Mouse (Mus musculus) heart, embryonic 10.5 days (tissue): ENCODE measurements around the gene Hoxd3. TPM values are rescaled to one million over a fixed set of nuclear protein-coding genes. Genes with fewer than 3 reads are reported as not detected.

Source experiments
- DNase-seq: peaks from one replicate; pipeline ENCODE4 v3.0.0-alpha.2; 2017; ENCODE audit warnings: low spot score
- H3K27ac ChIP-seq: fragments of 300-500 bp; sonication (generic); 2 replicates; pipeline ENCODE4 v1.5.1; 2016; ENCODE audit warnings: mild to moderate bottlenecking
- H3K27me3 ChIP-seq: fragments of 300-500 bp; sonication (generic); 2 replicates; pipeline ENCODE4 v1.6.1; 2016; ENCODE audit warnings: mild to moderate bottlenecking; ENCODE audit not compliant: poor library complexity, insufficient read depth, severe bottlenecking
- H3K36me3 ChIP-seq: fragments of 300-500 bp; sonication (generic); 2 replicates; pipeline ENCODE4 v1.6.1; 2016; ENCODE audit warnings: mild to moderate bottlenecking, moderate library complexity
- H3K4me1 ChIP-seq: fragments of 300-500 bp; sonication (generic); 2 replicates; pipeline ENCODE4 v1.6.1; 2016; ENCODE audit warnings: mild to moderate bottlenecking
- H3K4me3 ChIP-seq: fragments of 300-500 bp; sonication (generic); 2 replicates; pipeline ENCODE4 v1.5.1; 2016; ENCODE audit warnings: mild to moderate bottlenecking, moderate library complexity
- H3K9me3 ChIP-seq: fragments of 300-500 bp; sonication (generic); 2 replicates; pipeline ENCODE4 v1.6.1; 2016; ENCODE audit warnings: mild to moderate bottlenecking, moderate library complexity
- WGBS: fragments of 180-500 bp; shearing (Covaris S2); methylation state at CpG from one replicate; pipeline ENCODE4 v1.1.7; 2016; 5-methylcytosine and 5-hydroxymethylcytosine counted together
- polyA plus RNA-seq: library from polyadenylated mRNA; unstranded; fragments of >200 nt; fragmentation: Nextera tagmentation; extraction: Ambion mirVana; gene quantifications from 2 replicates; pipeline ENCODE4 v1.2.1, GENCODE M21; 2016

Hoxd3 gene
- polyA plus RNA-seq, 1 experiment from 2014 or later: 2.9 TPM

DNA sequence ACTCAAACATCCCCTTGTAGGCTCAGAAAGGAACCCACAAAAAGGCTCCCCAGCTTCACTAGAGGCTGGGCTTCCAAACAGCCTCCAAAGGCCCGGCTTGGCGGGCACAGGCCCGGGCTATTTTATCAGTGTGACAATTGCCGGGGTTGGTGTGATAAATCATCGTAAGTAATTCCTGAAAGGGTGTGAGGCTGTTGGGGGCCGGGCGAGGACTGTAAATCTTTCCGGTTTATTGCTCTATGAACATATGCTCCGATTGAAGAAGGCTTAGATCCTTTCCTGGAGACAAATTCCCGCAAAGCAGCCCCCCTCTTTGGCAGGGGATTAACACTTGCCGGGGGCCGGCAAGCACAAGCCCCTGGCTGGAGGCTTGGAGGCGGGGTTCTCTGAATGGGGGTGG is 22.7 kb downstream of the Hoxd3 start:
- H3K27me3 ChIP-seq: peaks cover 100% of the 10 kb centered on the region
- H3K4me3 ChIP-seq: no peak overlapping the region
- H3K9me3 ChIP-seq: no peaks in the 10 kb centered on the region
- H3K27ac ChIP-seq: no peak overlapping the region
- under 1% methylated on average over 13 of the region's 13 CpGs for WGBS
- no peaks in the 10 kb centered on the region for H3K36me3 ChIP-seq
- H3K4me1 ChIP-seq: peaks cover 25% of the 10 kb centered on the region
- DNase-seq: no peak

GRCm38 (mm10) chr2:74734996-74735811 is 23.5 kb downstream of the Hoxd3 start:
- WGBS: under 1% methylated on average over 27 of the region's 27 CpGs
- no peak for DNase-seq
- peak overlapping the region; percentile 45 for H3K4me3 ChIP-seq
- H3K36me3 ChIP-seq: no peaks in the 10 kb centered on the region
- H3K9me3 ChIP-seq: no peaks in the 10 kb centered on the region
- H3K4me1 ChIP-seq: peaks cover 26% of the 10 kb centered on the region
- H3K27ac ChIP-seq: no peak overlapping the region
- H3K27me3 ChIP-seq: peaks cover 100% of the 10 kb centered on the region

DNA sequence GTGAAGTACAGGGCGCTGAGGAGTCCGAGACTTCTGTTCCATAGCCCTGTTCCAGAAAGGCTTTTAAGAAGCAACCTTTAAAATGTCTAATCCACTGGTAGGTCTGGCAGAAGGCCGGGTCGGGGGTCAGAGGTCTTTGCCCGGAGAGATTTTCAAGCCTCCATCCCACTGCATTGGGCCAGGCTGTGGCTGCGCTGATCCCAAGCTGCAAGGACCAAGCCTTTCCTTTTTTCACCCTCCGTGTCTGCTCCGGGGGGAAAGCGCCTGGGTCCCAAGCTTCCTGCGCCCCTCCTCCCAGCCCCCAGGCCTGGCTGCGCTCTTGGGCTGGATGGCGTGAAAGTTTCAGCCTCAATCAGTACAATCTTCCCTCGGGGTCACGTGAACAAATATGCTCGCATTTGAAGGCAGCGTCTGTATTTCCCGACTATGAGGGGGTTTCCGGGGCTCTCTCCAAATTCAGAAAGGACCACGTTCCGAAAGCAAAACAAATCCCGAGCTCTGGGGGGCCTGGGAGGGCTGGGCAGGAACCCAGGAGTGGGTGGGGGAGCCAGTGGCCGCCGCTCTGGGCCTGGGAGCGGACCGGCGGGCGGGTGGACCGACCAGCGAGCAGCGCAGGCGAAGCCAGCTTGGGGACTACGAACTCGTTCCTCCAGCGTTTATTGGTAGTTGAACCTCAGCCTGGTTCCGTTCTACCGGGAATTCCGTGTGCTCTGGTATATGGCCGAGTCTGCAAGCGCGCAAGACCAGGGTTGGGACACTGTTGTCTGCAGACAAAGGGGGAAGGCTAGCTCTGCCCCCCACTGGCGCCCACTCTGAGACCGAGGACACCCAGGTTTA is 24.3 kb downstream of the Hoxd3 start:
- Histone ChIP-seq H3K4me1 (peaks cover 33% of the 10 kb centered on the region), H3K9me3 (no peaks in the 10 kb centered on the region), H3K27ac (no peak overlapping the region), H3K4me3 (peak overlapping the region; percentile 45), H3K36me3 (no peaks in the 10 kb centered on the region), H3K27me3 (peaks cover 100% of the 10 kb centered on the region)
- under 1% methylated on average over 42 of the region's 42 CpGs for WGBS
- DNase-seq: no peak

DNA sequence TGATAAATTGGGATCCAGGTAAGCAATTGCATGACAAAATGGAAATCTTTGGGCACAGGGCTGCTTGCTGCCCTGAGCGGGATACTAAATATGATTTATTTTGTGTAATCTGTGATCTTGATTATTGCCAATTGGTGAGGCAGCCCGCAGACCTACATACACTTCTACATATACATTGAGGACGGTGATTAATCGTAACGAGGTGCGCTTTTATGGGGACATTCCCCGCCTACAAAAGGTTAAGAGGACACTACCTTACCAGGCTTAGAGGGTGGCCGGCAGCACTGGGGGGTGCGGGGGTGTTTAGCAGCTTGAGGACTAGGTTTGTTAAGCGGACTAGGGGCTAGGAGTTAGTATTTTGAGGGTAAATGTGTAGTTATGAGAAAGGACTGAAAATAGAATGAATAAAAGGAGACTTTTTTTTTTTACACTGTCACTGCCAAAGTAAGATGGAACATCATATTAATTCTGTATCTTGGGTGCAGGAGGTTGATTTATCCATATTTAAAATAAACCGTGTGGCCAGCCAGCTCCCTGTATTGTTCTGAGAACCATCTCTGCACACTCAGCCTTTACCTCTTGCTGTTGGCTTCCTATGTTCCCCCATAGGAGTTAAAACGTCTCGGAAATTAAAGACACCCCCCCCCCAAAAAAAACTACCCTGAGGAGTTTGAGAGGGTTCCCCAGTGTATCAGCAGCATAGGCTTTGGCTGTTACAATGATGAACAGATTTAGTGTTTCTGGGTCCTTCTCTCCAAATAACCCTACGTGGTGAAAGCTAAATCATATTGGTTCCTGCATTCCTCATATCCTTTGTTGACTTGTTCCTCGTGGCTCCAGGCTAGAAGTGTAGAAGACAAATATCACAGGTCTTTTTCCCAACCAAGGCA is 25.2 kb downstream of the Hoxd3 start:
- H3K36me3 ChIP-seq: no peaks in the 10 kb centered on the region
- H3K27me3 ChIP-seq: peaks cover 100% of the 10 kb centered on the region
- no peaks in the 10 kb centered on the region for H3K9me3 ChIP-seq
- H3K4me3 ChIP-seq: peak overlapping the region; percentile 45
- 4% methylated on average over 15 of the region's 15 CpGs for WGBS
- no peak overlapping the region for H3K27ac ChIP-seq
- H3K4me1 ChIP-seq: peaks cover 33% of the 10 kb centered on the region
- DNase-seq: no peak

- no peaks in the 10 kb centered on the region for H3K9me3 ChIP-seq
- no peak overlapping the region for H3K27ac ChIP-seq
- DNase-seq: no peak
- H3K4me3 ChIP-seq: no peak overlapping the region
- H3K4me1 ChIP-seq: peaks cover 31% of the 10 kb centered on the region
- WGBS: 3% methylated on average over 7 of the region's 7 CpGs
- peaks cover 100% of the 10 kb centered on the region for H3K27me3 ChIP-seq
- no peaks in the 10 kb centered on the region for H3K36me3 ChIP-seq
Measured at GRCm38 (mm10) chr2:74737578-74738070, 25.9 kb downstream of the Hoxd3 start.

DNA sequence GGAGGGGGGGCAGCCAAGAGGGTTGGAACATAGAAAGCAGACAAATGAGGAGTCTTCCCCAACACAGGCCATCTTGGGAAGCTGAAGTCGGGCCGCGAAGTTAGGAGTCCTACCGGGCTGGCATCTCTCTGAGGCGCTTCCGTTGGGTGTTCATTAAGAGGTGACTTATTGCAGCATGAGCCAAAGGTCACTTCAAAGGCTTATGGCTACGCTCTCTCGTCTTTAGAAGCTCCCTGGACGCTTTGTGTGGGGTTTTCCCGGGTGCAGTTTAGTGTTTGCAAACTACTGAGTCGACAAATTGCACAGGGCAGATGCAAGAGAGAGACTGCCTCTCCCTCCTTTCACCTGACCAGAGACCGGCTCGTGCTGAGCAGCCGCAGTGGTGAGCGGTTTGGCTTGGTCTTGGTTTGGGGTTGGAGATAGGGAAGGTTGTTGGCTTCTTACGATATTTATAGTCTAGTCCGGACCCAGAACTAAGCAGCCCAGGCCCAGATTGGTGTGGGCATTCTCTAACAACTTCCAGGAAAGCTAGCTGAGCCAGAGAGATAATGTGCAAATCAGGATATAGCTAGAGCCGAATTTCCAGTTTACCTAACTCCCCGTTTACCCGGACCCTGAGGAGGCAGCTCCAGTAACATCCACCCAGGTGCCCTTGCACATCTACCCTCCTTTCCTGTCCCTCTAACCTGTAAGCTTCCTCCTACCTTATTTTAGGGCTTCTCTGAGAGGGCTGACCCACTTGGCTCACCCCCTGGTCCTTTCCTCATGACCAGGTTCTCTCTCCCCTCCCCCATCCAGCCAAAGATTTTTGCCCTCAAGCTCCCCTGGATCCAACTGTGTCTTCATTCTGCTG is 27.1 kb downstream of the Hoxd3 start:
- H3K27me3 ChIP-seq: peaks cover 100% of the 10 kb centered on the region
- H3K36me3 ChIP-seq: no peaks in the 10 kb centered on the region
- no peak for DNase-seq
- under 1% methylated on average over 20 of the region's 20 CpGs for WGBS
- peaks cover 26% of the 10 kb centered on the region for H3K4me1 ChIP-seq
- no peak overlapping the region for H3K27ac ChIP-seq
- H3K9me3 ChIP-seq: no peaks in the 10 kb centered on the region
- H3K4me3 ChIP-seq: no peak overlapping the region

- 8% methylated on average over 2 of the region's 2 CpGs for WGBS
- H3K9me3 ChIP-seq: no peaks in the 10 kb centered on the region
Measured at GRCm38 (mm10) chr2:74739476-74739800, 27.7 kb downstream of the Hoxd3 start.

DNA sequence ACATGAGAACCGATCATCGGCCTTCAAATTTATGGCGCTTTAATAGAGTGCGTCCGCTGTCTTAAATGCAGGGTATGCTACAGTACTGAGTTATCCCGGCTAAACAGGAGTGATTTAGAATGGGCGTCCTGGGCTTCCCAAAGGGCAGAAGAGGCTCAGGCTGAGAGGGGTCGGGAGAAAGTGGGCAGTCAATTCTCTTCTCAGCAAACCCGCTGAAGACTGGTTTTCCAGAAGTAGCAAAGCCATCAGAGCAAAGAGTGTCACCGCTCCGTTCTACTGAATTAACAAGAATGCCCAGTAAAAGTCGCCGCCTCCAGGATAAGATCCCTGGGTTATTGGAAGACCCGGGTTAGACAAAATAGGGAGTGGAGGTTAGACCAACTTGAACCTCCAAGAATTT is 28.1 kb downstream of the Hoxd3 start:
- Histone ChIP-seq H3K27me3 (peaks cover 100% of the 10 kb centered on the region), H3K4me3 (peak overlapping the region; percentile 33; the same call in 1 of the 2 replicates), H3K4me1 (peaks cover 26% of the 10 kb centered on the region), H3K36me3 (no peaks in the 10 kb centered on the region), H3K9me3 (no peaks in the 10 kb centered on the region), H3K27ac (no peak overlapping the region)
- 2% methylated on average over 14 of the region's 14 CpGs for WGBS
- DNase-seq: no peak

More at GRCm38 (mm10) chr2:74739476-74739800, 27.7 kb downstream of the Hoxd3 start:
- DNase-seq: no peak
- no peaks in the 10 kb centered on the region for H3K36me3 ChIP-seq
- peaks cover 26% of the 10 kb centered on the region for H3K4me1 ChIP-seq
- no peak overlapping the region for H3K4me3 ChIP-seq
- peaks cover 100% of the 10 kb centered on the region for H3K27me3 ChIP-seq
- H3K27ac ChIP-seq: no peak overlapping the region

DNA sequence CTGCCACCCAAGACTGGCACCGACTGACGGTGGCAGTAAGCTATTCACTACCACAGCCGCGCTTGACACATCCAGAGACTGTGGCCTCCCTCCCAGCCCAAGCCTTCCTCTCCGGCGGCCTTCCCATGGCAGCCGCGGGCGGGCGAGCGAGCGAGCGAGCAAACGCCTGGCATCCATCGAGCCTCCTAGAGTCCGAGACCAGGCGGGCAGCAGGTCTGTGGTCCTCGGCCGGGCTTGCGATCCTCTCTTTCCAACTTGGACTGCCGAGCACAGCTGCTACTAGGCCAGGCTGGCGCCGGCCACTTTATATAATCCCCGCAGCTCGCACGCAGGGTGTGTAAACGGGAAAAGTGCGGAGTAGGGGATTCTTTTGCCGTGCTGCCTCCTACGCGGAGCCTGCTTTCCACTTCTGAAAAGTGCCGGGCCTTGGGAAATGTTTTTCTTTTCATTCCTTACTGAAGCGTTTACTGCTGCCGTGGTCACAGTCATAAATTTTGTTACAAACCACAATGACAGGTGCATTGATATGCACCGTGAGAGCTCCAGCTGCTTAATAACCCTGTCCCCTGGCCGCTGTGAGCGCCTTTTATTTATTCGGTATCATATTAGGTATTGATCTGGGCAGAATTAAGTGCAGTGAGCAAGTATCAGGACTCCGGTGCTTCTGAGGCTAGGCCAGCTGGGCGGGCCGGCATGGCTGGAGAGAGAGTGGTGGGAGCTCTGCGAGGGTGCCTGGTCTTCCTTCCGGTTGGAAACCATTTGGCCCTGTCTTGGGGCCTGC is 28.8 kb downstream of the Hoxd3 start:
- 2% methylated on average over 43 of the region's 43 CpGs for WGBS
- H3K4me1 ChIP-seq: peaks cover 21% of the 10 kb centered on the region
- DNase-seq: no peak

DNA sequence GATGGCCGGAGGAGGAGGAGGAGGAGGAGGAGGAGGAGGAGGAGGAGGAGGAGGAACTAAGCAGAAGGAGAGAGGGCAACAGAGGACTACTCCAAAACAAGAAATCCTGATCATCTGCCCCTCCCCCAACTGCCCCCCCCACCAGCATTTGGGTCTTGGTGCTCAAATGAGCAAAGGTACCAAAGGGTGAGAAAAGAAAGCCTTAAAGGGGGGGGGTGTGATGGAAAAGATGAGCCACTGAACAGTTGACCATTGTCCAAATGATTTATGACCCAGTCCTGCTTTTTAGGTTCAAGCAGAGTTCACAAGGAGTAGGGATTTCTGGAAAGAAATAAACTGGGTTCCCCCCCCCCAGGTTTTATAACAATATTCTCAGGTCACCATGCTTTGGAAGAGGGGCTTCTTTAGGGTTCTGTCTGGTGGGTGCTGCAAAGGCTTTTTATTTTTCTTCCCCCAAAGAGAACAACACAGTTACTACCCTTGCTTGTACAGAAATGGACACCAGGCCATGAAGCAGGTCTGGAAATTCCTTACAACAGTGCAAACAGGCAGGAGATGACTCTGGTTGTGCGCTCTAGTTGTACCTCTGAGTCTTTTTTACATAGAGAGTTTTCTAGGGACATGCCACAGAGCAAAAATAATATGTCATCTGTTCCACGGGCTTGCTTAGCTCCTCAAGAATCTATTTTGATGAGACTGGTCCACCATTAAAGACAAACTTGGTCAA is 29.7 kb downstream of the Hoxd3 start:
- H3K27ac ChIP-seq: no peak overlapping the region
- DNase-seq: no peak
- peaks cover 100% of the 10 kb centered on the region for H3K27me3 ChIP-seq
- H3K4me1 ChIP-seq: peaks cover 16% of the 10 kb centered on the region
- H3K4me3 ChIP-seq: no peak overlapping the region
- WGBS: 38% methylated on average over 2 of the region's 3 CpGs
- H3K9me3 ChIP-seq: no peaks in the 10 kb centered on the region
- no peaks in the 10 kb centered on the region for H3K36me3 ChIP-seq

More for the DNA sequence above, 28.8 kb downstream of the Hoxd3 start:
- peaks cover 100% of the 10 kb centered on the region for H3K27me3 ChIP-seq
- no peaks in the 10 kb centered on the region for H3K9me3 ChIP-seq
- no peaks in the 10 kb centered on the region for H3K36me3 ChIP-seq
- H3K4me3 ChIP-seq: peak overlapping the region; percentile 33; the same call in 1 of the 2 replicates
- 0 out of 2 replicates have a peak overlapping the region, but pooled peaks have one; percentile 2 for H3K27ac ChIP-seq

- H3K4me1 ChIP-seq: peaks cover 19% of the 10 kb centered on the region
- H3K27ac ChIP-seq: no peak overlapping the region
- DNase-seq: no peak
- no peak overlapping the region for H3K4me3 ChIP-seq
- H3K9me3 ChIP-seq: no peaks in the 10 kb centered on the region
- H3K36me3 ChIP-seq: no peaks in the 10 kb centered on the region
- peaks cover 100% of the 10 kb centered on the region for H3K27me3 ChIP-seq
Measured at GRCm38 (mm10) chr2:74741979-74742277, 30.2 kb downstream of the Hoxd3 start.
